Mouse (Mus musculus) intestine, postnatal 0 days (tissue): ENCODE measurements around the gene Crybb2. TPM values are rescaled to one million over a fixed set of nuclear protein-coding genes. Genes with fewer than 3 reads are reported as not detected.

Experiments used
- ATAC-seq: fragments of 200-750 bp; cut with Nextera tagmentation; 2 replicates; pipeline ENCODE4 v1.8.0; 2017; ENCODE audit warnings: mild to moderate bottlenecking, moderate TSS enrichment, moderate library complexity
- H3K27ac ChIP-seq: fragments of 300-500 bp; sonication (generic); 2 replicates; pipeline ENCODE4 v1.5.1; 2014; ENCODE audit warnings: mild to moderate bottlenecking, low read depth, low read length, moderate library complexity
- H3K27me3 ChIP-seq: fragments of 300-500 bp; sonication (generic); replicated peaks from 2 replicates; pipeline ENCODE4 v1.6.1; 2014; ENCODE audit warnings: low read length, mixed read lengths; ENCODE audit not compliant: control insufficient read depth, insufficient read depth
- H3K36me3 ChIP-seq: fragments of 300-500 bp; sonication (generic); 2 replicates; pipeline ENCODE4 v1.6.1; 2014; ENCODE audit warnings: mild to moderate bottlenecking, moderate library complexity; ENCODE audit not compliant: control insufficient read depth, insufficient read depth
- H3K4me1 ChIP-seq: fragments of 300-500 bp; sonication (generic); replicated peaks from 2 replicates; pipeline ENCODE4 v1.6.1; 2014; ENCODE audit warnings: antibody characterized with exemption, low read length, mixed read lengths; ENCODE audit not compliant: control insufficient read depth, insufficient read depth
- H3K4me2 ChIP-seq: fragments of 300-500 bp; sonication (generic); replicated peaks from 2 replicates; pipeline ENCODE4 v1.6.1; 2014; ENCODE audit warnings: low read depth, mild to moderate bottlenecking, moderate library complexity
- H3K4me3 ChIP-seq: fragments of 300-500 bp; sonication (generic); 2 replicates; pipeline ENCODE4 v1.5.1; 2014; ENCODE audit warnings: low read depth, low read length
- H3K9ac ChIP-seq: fragments of 300-500 bp; sonication (generic); 2 replicates; pipeline ENCODE4 v1.6.1; 2014; ENCODE audit warnings: mild to moderate bottlenecking, low read depth, low read length
- H3K9me3 ChIP-seq: fragments of 300-500 bp; sonication (generic); 2 replicates; pipeline ENCODE4 v1.6.1; 2016; ENCODE audit warnings: mixed run types; ENCODE audit not compliant: control insufficient read depth
- CTCF ChIP-seq: sonication (generic); IDR thresholded peaks from 2 replicates; pipeline ENCODE4 v1.5.1; 2016; ENCODE audit warnings: low read depth, mild to moderate bottlenecking, control low read depth, antibody characterized with exemption, moderate library complexity
- WGBS: fragments of 180-500 bp; shearing (Covaris S2); extraction: QIAGEN DNeasy Blood & Tissue Kit; methylation state at CpG from one replicate; pipeline ENCODE4 v1.1.7; 2014; 5-methylcytosine and 5-hydroxymethylcytosine counted together
- polyA plus RNA-seq: library from polyadenylated mRNA; unstranded; fragments of >200 nt; fragmentation: Nextera tagmentation; extraction: Ambion mirVana; gene quantifications from 2 replicates; pipeline ENCODE4 v1.2.1, GENCODE M21; 2015

Gene Crybb2
- polyA plus RNA-seq, 1 experiment from 2014 or later: not detected

GRCm38 (mm10) chr5:113043531-113043930 lies 26.4 kb downstream of the Crybb2 start:
- no peaks in the 10 kb centered on the region for H3K36me3 ChIP-seq
- no peak overlapping the region for H3K27ac ChIP-seq
- no peaks in the 10 kb centered on the region for H3K4me1 ChIP-seq
- H3K4me2 ChIP-seq: no peak overlapping the region
- WGBS: 89% methylated on average over 8 of the region's 8 CpGs
- H3K27me3 ChIP-seq: no peaks in the 10 kb centered on the region
- no peaks in the 10 kb centered on the region for H3K9me3 ChIP-seq
- H3K9ac ChIP-seq: no peak overlapping the region
- no peak for TF ChIP-seq CTCF
- ATAC-seq: no peak
- H3K4me3 ChIP-seq: no peak overlapping the region

- no peak for TF ChIP-seq CTCF
- no peaks in the 10 kb centered on the region for H3K9me3 ChIP-seq
- H3K36me3 ChIP-seq: no peaks in the 10 kb centered on the region
- WGBS: 29% methylated on average over 5 of the region's 5 CpGs
- ATAC-seq: no peak
- no peak overlapping the region for H3K4me2 ChIP-seq
- H3K4me3 ChIP-seq: no peak overlapping the region
- no peak overlapping the region for H3K9ac ChIP-seq
- no peak overlapping the region; the same call in 1 of the 2 replicates for H3K27ac ChIP-seq
- no peaks in the 10 kb centered on the region for H3K4me1 ChIP-seq
- no peaks in the 10 kb centered on the region for H3K27me3 ChIP-seq
Measured at GRCm38 (mm10) chr5:113041567-113042071, 28.3 kb downstream of the Crybb2 start.

GRCm38 (mm10) chr5:113040776-113041175 lies 29.1 kb downstream of the Crybb2 start:
- no peak for TF ChIP-seq CTCF
- Histone ChIP-seq H3K9me3 (no peaks in the 10 kb centered on the region), H3K4me1 (no peaks in the 10 kb centered on the region), H3K27ac (no peak overlapping the region), H3K27me3 (no peaks in the 10 kb centered on the region), H3K36me3 (no peaks in the 10 kb centered on the region), H3K4me2 (no peak overlapping the region), H3K9ac (no peak overlapping the region), H3K4me3 (no peak overlapping the region)
- 63% methylated on average over 6 of the region's 6 CpGs for WGBS
- no peak for ATAC-seq

- TF ChIP-seq CTCF: no peak
- no peak overlapping the region for H3K4me3 ChIP-seq
- H3K36me3 ChIP-seq: no peaks in the 10 kb centered on the region
- H3K27ac ChIP-seq: no peak overlapping the region
- no peaks in the 10 kb centered on the region for H3K27me3 ChIP-seq
- no peaks in the 10 kb centered on the region for H3K4me1 ChIP-seq
- WGBS: 91% methylated on average over 6 of the region's 6 CpGs
- ATAC-seq: no peak
- no peak overlapping the region for H3K4me2 ChIP-seq
- H3K9me3 ChIP-seq: no peaks in the 10 kb centered on the region
- no peak overlapping the region for H3K9ac ChIP-seq
Measured at GRCm38 (mm10) chr5:113038601-113039000, 31.3 kb downstream of the Crybb2 start.

GRCm38 (mm10) chr5:113035094-113036047 lies 34.5 kb downstream of the Crybb2 start:
- ATAC-seq: peak; percentile 76
- no peaks in the 10 kb centered on the region for H3K27me3 ChIP-seq
- TF ChIP-seq CTCF: no peak
- no peak overlapping the region for H3K4me2 ChIP-seq
- H3K9ac ChIP-seq: no peak overlapping the region
- H3K4me1 ChIP-seq: no peaks in the 10 kb centered on the region
- H3K27ac ChIP-seq: no peak overlapping the region
- no peaks in the 10 kb centered on the region for H3K9me3 ChIP-seq
- no peak overlapping the region for H3K4me3 ChIP-seq
- WGBS: 46% methylated on average over 10 of the region's 10 CpGs
- no peaks in the 10 kb centered on the region for H3K36me3 ChIP-seq

- H3K4me1 ChIP-seq: no peaks in the 10 kb centered on the region
- no peak overlapping the region for H3K9ac ChIP-seq
- H3K27ac ChIP-seq: no peak overlapping the region
- whole genome bisulfite sequencing: 78% methylated on average over 15 of the region's 15 CpGs
- H3K4me3 ChIP-seq: no peak overlapping the region
- H3K4me2 ChIP-seq: no peak overlapping the region
- H3K36me3 ChIP-seq: no peaks in the 10 kb centered on the region
- no peaks in the 10 kb centered on the region for H3K27me3 ChIP-seq
- no peak for TF ChIP-seq CTCF
- no peaks in the 10 kb centered on the region for H3K9me3 ChIP-seq
- ATAC-seq: no peak
Measured at GRCm38 (mm10) chr5:113031201-113031754, 38.6 kb downstream of the Crybb2 start.
